Mouse (Mus musculus) heart, embryonic 13.5 days (tissue): ENCODE measurements at regions not wholly inside any gene's neighbourhood (a gene's known extent, or its start where the extent isn't known, plus 50 kb on each side); places are given as distances from the start of the nearest gene placed in this dataset.

Experiments
- ATAC-seq: fragments of 200-750 bp; cut with Nextera tagmentation; 2 replicates; pipeline ENCODE4 v1.8.0; 2017; ENCODE audit warnings: moderate TSS enrichment; ENCODE audit not compliant: insufficient number of reproducible peaks, low FRiP score, low TSS enrichment; ENCODE audit errors: extremely low read depth
- H3K27ac ChIP-seq: fragments of 300-500 bp; sonication (generic); replicated peaks from 2 replicates; pipeline ENCODE4 v1.5.1; 2015; ENCODE audit warnings: moderate library complexity, mild to moderate bottlenecking, inconsistent platforms
- H3K27me3 ChIP-seq: fragments of 300-500 bp; sonication (generic); replicated peaks from 2 replicates; pipeline ENCODE4 v1.6.1; 2015; ENCODE audit warnings: mild to moderate bottlenecking, inconsistent platforms
- H3K36me3 ChIP-seq: fragments of 300-500 bp; sonication (generic); 2 replicates; pipeline ENCODE4 v1.6.1; 2015; ENCODE audit warnings: mild to moderate bottlenecking, inconsistent platforms
- H3K4me1 ChIP-seq: fragments of 300-500 bp; sonication (generic); 2 replicates; pipeline ENCODE4 v1.6.1; 2015; ENCODE audit warnings: inconsistent platforms
- H3K4me2 ChIP-seq: fragments of 300-500 bp; sonication (generic); 2 replicates; pipeline ENCODE4 v1.6.1; 2015; ENCODE audit warnings: inconsistent platforms, mild to moderate bottlenecking, moderate library complexity
- H3K4me3 ChIP-seq: fragments of 300-500 bp; sonication (generic); 2 replicates; pipeline ENCODE4 v1.5.1; 2015; ENCODE audit warnings: moderate library complexity, mild to moderate bottlenecking, inconsistent platforms
- H3K9ac ChIP-seq: fragments of 300-500 bp; sonication (generic); 2 replicates; pipeline ENCODE4 v1.6.1; 2015; ENCODE audit warnings: inconsistent platforms, mild to moderate bottlenecking, moderate library complexity
- H3K9me3 ChIP-seq: fragments of 300-500 bp; sonication (generic); 2 replicates; pipeline ENCODE4 v1.6.1; 2016; ENCODE audit warnings: inconsistent platforms
- WGBS: fragments of 180-500 bp; shearing (Covaris S2); methylation state at CpG from one replicate; pipeline ENCODE4 v1.1.7; 2015; ENCODE audit warnings: mixed read lengths; 5-methylcytosine and 5-hydroxymethylcytosine counted together

DNA sequence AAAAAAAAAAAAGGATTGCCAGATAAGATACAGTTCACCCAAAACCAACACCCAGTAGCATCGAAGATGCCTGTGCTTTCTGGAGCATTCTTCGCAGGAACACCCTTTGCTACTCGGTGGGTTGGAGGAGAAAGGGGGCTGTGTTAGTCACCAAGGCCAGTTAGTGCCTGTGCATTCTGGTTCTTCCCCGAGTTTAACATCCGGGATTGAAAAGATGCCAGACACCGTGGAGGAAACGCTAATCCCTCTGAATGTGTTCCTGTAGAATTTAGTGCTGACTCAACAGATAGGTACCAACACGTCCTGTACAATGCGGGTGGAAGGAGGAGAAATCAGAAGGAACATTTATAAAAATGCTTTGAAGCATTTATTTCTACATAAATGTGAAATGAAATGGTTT is 385.5 kb upstream of the Mctp2 start:
- no peaks in the 10 kb centered on the region for H3K4me1 ChIP-seq
- H3K27ac ChIP-seq: no peak overlapping the region
- WGBS: 72% methylated on average over 9 of the region's 9 CpGs
- no peak for ATAC-seq
- no peak overlapping the region for H3K9ac ChIP-seq
- H3K36me3 ChIP-seq: no peaks in the 10 kb centered on the region
- H3K4me2 ChIP-seq: no peak overlapping the region
- H3K4me3 ChIP-seq: no peak overlapping the region
- no peaks in the 10 kb centered on the region for H3K27me3 ChIP-seq
- H3K9me3 ChIP-seq: no peaks in the 10 kb centered on the region

- Histone ChIP-seq H3K9me3 (peaks cover 3% of the 10 kb centered on the region; the same call in 1 of the 2 replicates), H3K4me1 (no peaks in the 10 kb centered on the region), H3K4me2 (no peak overlapping the region), H3K4me3 (no peak overlapping the region), H3K9ac (no peak overlapping the region), H3K36me3 (no peaks in the 10 kb centered on the region), H3K27me3 (no peaks in the 10 kb centered on the region), H3K27ac (no peak overlapping the region)
- 68% methylated on average over 3 of the region's 3 CpGs for WGBS
- no peak for ATAC-seq
Observed at GRCm38 (mm10) chr7:72696736-72697135, 390.3 kb upstream of the Mctp2 start.

DNA sequence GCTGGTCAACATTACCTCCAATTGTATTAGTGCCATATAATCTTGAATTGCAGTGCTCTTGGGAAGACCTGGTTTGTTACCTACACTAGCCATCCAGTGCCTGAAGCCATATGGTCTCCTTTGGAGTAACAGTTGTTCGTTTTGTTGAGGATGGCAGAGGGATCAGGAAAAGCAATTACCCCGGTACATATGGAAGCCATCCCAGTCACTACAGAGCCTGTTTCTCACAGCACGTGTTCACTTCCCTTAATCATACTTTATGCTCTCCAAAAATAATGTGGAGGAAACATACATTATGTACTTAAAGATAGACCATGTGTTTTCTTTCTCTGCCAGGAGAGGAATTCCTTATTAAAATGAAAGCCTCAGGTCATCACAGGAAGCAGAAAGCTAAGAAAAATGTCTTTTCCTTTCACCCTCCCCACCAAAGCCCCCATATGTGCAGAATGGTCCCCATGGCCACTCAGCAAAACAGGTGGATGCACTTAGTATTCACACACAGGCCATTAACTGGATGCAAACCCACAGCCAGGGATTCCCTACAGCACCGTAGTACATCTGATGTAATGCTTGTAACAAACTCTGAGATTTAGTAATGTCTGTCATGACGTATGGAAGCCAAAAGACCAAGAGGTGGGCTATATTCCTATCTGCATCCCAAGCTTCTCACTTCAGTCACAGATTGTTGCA is 397.4 kb upstream of the Mctp2 start:
- ATAC-seq: no peak
- Histone ChIP-seq H3K36me3 (no peaks in the 10 kb centered on the region), H3K4me3 (no peak overlapping the region), H3K9me3 (no peaks in the 10 kb centered on the region), H3K9ac (no peak overlapping the region), H3K27ac (no peak overlapping the region), H3K4me2 (no peak overlapping the region), H3K4me1 (no peaks in the 10 kb centered on the region), H3K27me3 (no peaks in the 10 kb centered on the region)
- WGBS: 70% methylated on average over 5 of the region's 5 CpGs

- Histone ChIP-seq H3K4me3 (no peak overlapping the region), H3K4me1 (no peaks in the 10 kb centered on the region), H3K27me3 (no peaks in the 10 kb centered on the region), H3K4me2 (no peak overlapping the region), H3K36me3 (no peaks in the 10 kb centered on the region), H3K9me3 (no peaks in the 10 kb centered on the region), H3K9ac (no peak overlapping the region), H3K27ac (no peak overlapping the region)
- 62% methylated on average over 8 of the region's 8 CpGs for WGBS
- no peak for ATAC-seq
Observed at GRCm38 (mm10) chr7:72711193-72712131, 405.1 kb upstream of the Mctp2 start.

- Histone ChIP-seq H3K9me3 (no peaks in the 10 kb centered on the region), H3K36me3 (no peaks in the 10 kb centered on the region), H3K4me1 (no peaks in the 10 kb centered on the region), H3K9ac (no peak overlapping the region), H3K27ac (no peak overlapping the region), H3K4me3 (no peak overlapping the region), H3K27me3 (no peaks in the 10 kb centered on the region), H3K4me2 (no peak overlapping the region)
- no peak for ATAC-seq
- 68% methylated on average over 5 of the region's 5 CpGs for WGBS
Observed at GRCm38 (mm10) chr7:72715401-72715800, 409.0 kb upstream of the Mctp2 start.

DNA sequence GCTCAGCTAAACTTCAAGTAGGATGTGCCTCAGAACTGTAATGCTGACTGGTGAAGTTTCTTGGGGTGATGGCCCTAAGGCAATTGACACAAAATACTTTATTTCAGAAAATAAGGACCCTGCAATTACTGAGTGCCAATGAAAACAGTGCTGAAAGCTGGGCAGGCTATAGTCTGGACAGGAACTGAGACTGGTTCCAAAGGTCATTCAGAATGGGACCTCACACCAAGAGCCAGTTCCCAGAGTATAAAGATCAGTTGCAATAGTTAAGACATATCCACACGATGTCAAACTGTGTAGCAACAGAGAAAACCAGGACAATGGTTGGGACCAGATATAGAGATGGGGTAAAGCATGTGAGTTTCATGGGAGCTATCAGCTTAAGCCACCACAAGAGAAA is 409.6 kb upstream of the Mctp2 start:
- Histone ChIP-seq H3K4me3 (no peak overlapping the region), H3K4me1 (no peaks in the 10 kb centered on the region), H3K9me3 (no peaks in the 10 kb centered on the region), H3K27ac (no peak overlapping the region), H3K36me3 (no peaks in the 10 kb centered on the region), H3K9ac (no peak overlapping the region), H3K4me2 (no peak overlapping the region), H3K27me3 (no peaks in the 10 kb centered on the region)
- WGBS: 67% methylated on average over 1 of the region's 1 CpGs
- ATAC-seq: no peak

DNA sequence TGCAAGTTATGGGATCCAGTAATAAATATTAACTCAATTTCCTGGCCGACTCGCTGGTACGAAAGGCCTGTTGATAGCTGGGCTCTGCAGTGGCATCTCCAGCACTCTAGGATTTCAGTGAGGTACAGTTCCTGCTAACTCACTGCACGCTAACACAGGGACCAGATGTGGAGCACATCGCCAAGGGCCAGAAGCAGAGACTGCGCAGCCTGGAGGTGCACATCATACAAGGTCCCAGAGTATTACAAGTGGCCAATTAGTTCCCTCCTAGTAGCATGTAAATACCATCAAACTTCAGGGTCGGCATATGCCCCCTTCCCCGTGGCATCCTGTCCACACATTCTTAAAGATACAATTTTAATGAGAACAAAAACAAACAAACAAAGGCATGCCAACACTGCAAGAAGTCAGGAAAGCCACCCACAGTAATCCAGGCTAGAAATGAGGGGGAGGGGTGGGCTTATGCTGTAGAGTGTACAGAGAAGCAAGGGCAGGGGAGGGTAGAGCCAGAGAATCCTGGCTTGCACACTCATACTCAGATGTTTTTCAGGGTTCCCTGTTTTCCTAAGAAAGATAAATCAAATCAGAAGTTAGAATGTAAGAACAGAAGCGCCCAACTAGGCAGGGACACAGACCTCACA is 419.9 kb upstream of the Mctp2 start:
- no peaks in the 10 kb centered on the region for H3K27me3 ChIP-seq
- no peak for ATAC-seq
- WGBS: 70% methylated on average over 9 of the region's 9 CpGs
- H3K4me3 ChIP-seq: no peak overlapping the region
- H3K4me1 ChIP-seq: no peaks in the 10 kb centered on the region
- H3K36me3 ChIP-seq: no peaks in the 10 kb centered on the region
- H3K9ac ChIP-seq: no peak overlapping the region
- no peak overlapping the region for H3K27ac ChIP-seq
- no peaks in the 10 kb centered on the region for H3K9me3 ChIP-seq
- no peak overlapping the region for H3K4me2 ChIP-seq

GRCm38 (mm10) chr7:72737792-72738191 is 431.4 kb upstream of the Mctp2 start:
- H3K4me1 ChIP-seq: no peaks in the 10 kb centered on the region
- H3K4me2 ChIP-seq: no peak overlapping the region
- no peak overlapping the region for H3K4me3 ChIP-seq
- no peak overlapping the region for H3K27ac ChIP-seq
- no peaks in the 10 kb centered on the region for H3K9me3 ChIP-seq
- H3K36me3 ChIP-seq: no peaks in the 10 kb centered on the region
- H3K27me3 ChIP-seq: no peaks in the 10 kb centered on the region
- ATAC-seq: no peak
- 78% methylated on average over 8 of the region's 8 CpGs for WGBS
- H3K9ac ChIP-seq: no peak overlapping the region

GRCm38 (mm10) chr7:72738324-72738944 is 432.0 kb upstream of the Mctp2 start:
- H3K4me3 ChIP-seq: no peak overlapping the region
- H3K9ac ChIP-seq: no peak overlapping the region
- H3K27ac ChIP-seq: no peak overlapping the region
- H3K4me2 ChIP-seq: no peak overlapping the region
- no peaks in the 10 kb centered on the region for H3K36me3 ChIP-seq
- no peaks in the 10 kb centered on the region for H3K27me3 ChIP-seq
- H3K4me1 ChIP-seq: no peaks in the 10 kb centered on the region
- H3K9me3 ChIP-seq: no peaks in the 10 kb centered on the region
- no peak for ATAC-seq
- 69% methylated on average over 13 of the region's 13 CpGs for WGBS

DNA sequence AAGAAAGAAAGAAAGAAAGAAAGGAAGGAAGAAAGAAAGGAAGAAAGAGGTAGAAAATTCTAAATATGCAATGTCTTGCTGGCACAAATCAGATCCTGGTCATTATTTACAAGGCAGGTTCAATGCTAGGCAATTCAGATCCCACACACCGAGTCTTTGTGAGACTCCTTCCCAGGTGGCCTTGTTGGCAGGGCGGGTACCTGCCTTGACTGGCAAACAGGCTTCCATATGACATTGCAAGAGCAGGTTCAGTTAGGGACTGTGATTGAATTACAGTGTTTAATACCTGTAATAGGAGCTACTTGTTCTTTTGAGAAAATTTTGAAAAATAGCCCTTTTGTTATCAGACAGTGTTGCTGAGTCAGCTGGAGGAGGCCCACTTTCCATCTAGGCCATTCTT is 436.0 kb upstream of the Mctp2 start:
- no peaks in the 10 kb centered on the region for H3K9me3 ChIP-seq
- H3K4me1 ChIP-seq: no peaks in the 10 kb centered on the region
- no peaks in the 10 kb centered on the region for H3K36me3 ChIP-seq
- no peak overlapping the region for H3K4me2 ChIP-seq
- no peak overlapping the region for H3K27ac ChIP-seq
- H3K4me3 ChIP-seq: no peak overlapping the region
- no peak for ATAC-seq
- no peaks in the 10 kb centered on the region for H3K27me3 ChIP-seq
- 74% methylated on average over 2 of the region's 2 CpGs for WGBS
- no peak overlapping the region for H3K9ac ChIP-seq

DNA sequence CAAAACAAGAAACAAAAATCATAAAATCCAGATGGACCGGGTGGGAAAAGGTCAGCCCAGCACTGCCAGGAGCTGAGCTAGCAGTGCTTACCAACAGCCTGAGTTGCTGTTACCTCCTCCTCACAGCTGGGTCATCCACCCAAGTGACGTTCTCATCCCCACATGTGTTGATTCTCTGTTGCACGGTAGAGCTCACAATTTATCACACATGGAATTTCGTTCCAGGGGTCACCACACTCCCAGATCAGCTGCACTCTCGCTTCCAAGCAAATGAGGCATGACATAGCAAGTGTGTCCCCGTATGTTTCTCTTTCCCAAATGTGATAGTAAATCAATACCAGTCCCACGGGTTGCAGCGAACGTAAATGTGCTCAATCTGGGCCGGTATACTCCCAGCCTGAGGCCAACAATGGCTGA is 445.1 kb upstream of the Mctp2 start:
- Histone ChIP-seq H3K4me3 (no peak overlapping the region), H3K9ac (no peak overlapping the region), H3K4me2 (no peak overlapping the region), H3K4me1 (no peaks in the 10 kb centered on the region), H3K27me3 (no peaks in the 10 kb centered on the region), H3K27ac (no peak overlapping the region), H3K36me3 (no peaks in the 10 kb centered on the region), H3K9me3 (no peaks in the 10 kb centered on the region)
- no peak for ATAC-seq
- 68% methylated on average over 10 of the region's 10 CpGs for WGBS
